Mouse (Mus musculus): ENCODE data around the gene Upf3b.
"Not testable (repeated sequence)": the region's sequence is repeated elsewhere in the genome, so short reads cannot be mapped to it uniquely, and the experiment has no call there.

Gene Upf3b

DNA sequence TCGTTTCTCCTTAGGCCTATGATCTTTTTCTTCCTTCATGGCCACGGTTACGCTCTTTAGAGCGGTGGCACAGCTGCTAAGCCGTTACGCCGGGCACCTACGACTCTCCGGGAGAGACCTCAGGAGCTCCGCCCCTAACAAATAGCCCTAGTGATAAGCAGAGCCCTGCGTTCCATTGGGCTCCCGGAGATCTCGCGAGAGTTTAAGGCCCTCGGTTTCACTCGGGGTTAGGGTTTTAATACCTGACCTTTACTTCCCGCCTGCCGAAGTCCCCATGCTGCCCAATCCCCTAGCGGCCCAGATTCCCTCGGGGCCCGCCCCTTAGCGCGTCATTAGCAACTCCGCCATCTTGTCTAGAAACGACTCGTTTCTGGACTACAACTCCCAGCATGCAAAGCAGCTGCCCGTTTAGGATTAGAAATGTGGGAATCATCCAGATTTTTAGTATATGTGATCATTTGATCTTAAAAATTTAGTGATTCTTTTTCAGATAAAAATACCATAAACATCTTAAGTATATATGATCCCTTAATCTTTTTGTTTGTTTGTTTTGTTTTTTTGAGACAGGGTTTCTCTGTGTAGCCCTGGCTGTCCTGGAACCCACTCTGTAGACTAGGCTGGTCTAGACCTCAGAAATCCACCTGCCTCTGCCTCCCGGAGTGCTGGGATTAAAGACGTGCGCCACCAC, at the start of gene Upf3b:
TSS of gene Upf3b (minus strand) at position 130 of the 688 bp plus-strand sequence.
- DNase-seq: peak; percentile 92 to 95

DNA sequence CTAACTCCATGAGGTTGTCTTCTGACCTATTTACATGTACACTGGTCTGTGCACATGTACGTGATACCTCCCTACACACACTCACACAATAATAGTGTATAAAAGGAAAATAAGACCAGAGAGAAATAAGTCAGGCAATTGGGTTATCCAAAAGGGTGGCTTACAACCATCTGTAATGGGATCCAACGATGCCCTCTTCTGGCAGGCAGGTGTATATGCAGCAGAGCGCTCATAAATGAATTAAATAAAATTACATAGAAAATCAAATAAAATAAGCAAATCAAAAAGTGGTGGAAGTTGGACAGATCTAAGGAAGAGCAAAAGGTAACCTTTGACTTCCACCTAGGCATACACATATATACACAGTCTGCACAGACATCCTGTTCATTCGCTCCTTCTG, 47.7 kb upstream of the Upf3b start:
- peak in 1 of 2 experiments; percentile 7 for DNase-seq

DNA sequence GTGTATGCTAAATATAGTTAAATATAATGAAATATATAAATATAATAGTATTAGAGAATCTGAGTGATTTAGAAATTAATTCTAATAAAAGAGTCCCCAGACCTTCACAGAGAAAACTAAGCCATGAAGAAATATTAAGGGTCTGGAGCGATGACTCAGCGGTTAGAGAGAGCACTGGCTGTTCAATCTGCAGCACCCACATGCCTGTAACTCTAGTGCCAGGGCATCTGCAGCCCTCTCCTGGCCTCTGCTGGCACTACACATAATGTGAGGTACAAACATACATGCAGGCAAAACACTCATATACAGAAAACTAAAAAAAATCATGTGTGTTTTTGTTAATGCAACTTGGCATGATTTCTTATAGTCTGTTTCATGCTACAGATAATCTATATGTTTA, 34.8 kb upstream of the Upf3b start:
- peak; percentile 5 to 36 for DNase-seq

DNA sequence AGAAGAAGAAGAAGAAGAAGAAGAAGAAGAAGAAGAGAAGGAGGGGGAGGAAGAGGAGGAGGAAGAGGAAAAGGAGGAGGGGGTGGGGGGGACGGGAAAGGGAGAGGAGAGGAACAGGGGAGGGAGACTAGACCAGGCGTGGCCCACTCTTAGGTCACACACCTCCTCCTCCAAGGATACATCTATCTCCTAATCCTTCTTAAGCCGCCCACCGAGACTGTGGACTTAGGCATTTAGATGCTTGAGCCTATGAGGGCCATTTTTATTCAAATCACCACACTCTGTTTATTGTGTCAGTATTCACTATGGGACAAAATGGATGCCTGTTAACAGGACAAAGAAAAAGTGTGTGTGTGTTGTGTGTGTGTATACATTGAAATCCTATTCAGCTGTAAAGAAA, 34.4 kb upstream of the Upf3b start:
- DNase-seq: not testable (repeated sequence)

DNA sequence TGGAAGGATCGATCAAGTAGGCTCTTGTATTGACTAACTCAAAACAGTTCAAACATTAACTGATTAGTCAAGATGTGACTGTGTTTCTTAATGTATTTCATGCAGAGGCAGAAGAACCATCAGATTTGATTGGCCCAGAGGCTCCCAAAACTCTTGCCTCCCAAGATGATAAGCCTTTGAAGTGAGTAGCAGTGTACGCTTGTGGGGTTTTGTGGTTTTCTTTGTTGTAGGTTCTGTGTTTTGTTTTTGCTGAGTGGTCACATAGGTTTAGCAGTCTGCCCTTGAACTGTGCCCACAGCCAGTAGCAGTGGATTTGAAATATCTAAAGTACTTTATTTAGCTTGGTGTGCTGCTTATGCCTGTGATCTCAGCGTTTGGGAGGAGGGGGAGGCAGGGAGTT, 31.6 kb upstream of the Upf3b start:
- DNase-seq: no peak

DNA sequence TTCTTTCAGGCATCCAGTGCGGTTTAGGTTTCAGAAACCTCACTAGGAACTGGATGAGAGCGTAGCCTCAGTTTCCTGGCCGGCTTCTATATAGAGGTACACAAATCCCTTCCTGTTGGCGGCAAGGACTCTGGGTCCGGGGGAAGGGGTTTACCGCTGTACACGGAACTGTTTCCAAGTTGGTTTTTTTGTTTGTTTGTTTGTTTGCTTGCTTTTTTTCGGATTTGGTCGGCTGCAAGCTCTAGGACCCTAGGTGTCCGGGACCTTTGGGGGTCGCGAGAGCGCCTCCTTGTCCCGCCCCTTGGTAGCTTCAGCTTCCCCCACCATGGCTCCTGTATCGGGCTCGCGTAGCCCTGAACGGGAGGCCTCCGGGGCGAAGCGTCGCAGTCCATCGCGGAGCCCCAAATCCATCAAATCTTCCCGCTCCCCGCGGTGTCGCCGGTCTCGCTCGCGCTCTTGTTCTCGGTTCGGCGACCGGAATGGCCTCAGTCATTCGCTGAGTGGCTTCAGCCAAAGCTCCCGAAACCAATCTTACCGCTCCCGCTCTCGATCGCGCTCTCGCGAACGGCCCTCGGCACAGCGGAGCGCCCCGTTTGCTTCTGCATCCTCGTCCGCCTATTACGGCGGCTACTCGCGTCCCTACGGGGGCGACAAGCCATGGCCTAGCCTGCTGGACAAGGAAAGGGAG, 16.7 kb upstream of the Upf3b start, which contains the start of gene Nkap:
TSS of gene Nkap (plus strand) at position 125 of the 688 bp plus-strand sequence.
- DNase-seq: peak; percentile 75 to 84

DNA sequence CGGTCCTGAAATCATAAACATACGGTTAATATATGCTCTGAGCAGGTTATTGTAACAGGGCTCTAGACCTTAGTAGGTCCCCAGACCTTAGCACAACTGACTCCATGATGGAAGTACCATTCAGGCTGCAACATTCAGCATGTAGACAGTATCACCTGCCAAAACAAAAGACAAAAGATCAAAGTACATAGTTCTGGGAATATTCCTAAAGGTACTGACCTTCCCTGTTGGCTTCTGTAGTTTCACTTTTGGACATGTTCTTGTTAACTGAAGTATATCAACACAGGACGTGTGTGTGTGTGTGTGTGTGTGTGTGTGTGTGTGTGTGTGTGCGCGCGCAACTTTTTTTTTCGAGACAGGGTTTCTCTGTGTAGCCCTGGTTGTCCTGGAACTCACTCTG, 15.4 kb upstream of the Upf3b start:
- no peak for DNase-seq

DNA sequence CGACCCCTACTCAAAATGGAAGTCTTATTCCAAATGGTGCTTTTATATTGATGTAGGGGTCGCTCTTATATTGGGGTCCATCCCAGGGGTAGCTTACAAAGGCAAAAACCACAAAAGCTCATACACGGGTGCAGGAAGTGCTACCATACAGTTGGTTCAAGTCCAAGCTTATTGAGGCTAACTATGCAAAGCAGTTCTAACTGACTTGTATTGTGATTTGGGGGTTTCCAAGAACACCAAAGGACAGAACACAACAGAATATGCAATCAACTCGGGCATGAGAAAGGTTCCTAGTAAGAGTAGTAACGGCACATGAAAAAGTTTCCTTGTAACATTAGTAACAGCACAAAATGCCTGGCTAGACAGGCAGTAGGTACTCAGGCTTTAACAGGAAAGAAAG, 10.1 kb upstream of the Upf3b start:
- DNase-seq: no peak

DNA sequence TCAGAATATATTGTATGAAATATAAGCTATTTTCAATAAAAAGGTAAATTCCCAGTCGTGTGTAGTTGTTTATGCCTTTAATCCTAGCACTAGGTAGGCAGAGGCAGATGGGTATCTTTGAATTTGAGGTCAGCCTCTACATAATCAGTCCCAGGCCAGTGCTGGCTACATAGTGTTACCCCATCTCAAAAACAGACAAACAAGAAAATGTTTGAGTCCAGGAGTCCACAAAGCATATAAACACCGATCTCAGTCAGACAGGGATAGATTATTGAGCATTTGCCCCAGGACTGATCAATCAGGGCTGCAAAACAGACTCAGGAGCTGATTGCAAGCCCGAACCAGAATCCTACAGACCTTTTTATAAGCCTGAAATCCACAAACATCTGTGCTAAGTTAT, 9.5 kb upstream of the Upf3b start:
- DNase-seq: no peak

DNA sequence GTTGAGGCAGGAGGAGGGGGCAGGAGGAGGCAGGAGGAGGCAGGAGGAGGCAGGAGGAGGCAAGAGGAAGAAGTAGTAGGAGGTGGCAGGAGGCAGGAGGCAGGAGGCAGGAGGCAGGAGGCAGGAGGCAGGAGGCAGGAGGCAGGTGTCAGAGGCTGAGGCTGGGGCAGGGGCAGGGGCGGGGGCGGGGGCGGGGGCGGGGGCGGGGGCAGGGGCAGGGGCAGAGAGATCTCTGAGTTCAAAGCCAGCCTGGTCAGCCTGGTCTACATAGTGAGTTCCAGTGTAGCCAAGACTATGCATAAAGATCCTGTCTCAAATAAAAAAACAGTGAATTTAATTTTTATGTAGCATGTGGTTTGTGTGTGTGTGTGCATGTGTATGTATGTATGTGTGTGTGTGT, 7.0 kb upstream of the Upf3b start:
- no peak for DNase-seq

DNA sequence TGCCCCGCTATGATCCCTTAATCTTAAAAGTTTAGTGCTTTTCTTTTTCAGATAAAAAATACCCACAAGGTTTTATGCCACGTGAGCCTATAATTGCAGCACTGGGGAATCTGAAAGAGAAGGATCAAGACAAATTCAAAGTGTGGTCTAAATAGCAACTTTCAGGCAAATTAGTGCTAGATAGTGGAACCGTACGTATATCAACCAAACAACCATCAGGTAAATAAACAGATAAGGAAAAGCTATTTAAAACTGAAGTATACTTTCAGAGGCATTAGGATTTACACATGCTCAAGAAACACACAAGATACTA, 715 bp upstream of the Upf3b start:
- no peak for DNase-seq

DNA sequence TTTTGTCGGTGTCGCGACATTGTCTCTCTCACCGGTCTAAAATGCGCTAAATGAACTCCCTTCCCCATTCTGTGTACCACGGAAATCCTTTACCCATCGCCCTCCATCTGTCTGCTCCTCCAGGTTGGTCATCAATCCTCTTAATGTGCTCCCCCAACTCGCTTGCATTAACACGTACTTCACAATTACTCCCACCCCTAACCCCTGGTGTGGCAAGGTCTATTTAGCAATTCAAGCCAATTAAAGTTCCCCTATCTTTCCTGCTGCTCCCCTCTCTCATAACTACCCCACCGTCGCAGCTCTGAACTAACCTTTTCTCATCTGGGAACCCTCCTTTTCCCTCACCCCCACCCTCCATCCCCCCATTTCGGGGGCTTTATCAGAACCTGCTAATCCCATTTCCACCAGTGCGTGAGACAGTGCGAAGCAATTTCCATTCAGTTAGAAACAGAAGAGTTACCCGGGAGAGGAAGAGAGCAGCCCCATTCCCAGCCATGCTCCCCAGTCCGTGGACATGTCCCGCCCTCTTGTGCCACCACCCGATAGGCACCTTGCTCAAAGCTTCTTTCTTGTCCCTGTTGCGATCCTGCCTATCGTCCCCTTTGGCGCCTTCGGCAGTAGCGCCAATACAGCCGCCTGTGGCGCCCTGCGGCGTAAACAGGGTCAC, 463 bp downstream of the Upf3b start:
- no peak for DNase-seq

DNA sequence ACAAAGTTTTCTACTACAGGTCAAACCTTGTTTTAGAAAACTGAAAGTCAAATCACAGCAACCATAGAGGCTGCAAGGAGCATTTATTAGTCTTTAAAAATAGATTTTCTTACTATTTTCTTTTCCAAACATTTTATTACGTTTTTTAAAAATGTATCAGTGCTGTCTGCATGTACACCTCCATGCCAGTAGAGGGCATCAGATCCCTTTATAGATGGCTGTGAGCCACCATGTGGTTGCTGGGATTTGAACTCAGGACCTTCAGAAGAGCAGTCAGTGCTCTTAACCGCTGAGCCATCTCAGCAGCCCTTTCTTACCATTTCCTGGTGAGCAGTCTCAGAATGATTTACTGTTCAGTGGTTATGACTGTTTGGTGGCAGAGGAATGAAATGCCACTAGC, 6.3 kb downstream of the Upf3b start:
- DNase-seq: no peak

DNA sequence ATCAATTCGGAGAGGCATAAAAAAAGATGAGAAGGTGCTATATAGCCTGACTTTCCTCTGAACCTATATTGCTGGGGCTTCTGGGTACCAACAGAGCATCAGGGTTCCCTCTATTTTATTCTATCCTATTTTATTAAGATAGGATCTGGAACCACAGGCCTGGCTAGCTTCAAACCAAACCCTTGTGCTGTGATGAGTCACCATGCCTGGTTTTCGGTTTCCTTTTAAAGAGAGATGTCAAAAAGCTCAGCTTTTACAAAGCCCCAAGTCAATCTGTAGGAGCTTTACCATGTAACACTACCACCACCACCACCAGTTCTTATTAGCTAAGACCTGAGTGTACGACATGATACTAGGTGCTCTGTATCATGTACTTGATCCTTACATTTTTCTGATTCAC, 11.4 kb downstream of the Upf3b start:
- no peak for DNase-seq

DNA sequence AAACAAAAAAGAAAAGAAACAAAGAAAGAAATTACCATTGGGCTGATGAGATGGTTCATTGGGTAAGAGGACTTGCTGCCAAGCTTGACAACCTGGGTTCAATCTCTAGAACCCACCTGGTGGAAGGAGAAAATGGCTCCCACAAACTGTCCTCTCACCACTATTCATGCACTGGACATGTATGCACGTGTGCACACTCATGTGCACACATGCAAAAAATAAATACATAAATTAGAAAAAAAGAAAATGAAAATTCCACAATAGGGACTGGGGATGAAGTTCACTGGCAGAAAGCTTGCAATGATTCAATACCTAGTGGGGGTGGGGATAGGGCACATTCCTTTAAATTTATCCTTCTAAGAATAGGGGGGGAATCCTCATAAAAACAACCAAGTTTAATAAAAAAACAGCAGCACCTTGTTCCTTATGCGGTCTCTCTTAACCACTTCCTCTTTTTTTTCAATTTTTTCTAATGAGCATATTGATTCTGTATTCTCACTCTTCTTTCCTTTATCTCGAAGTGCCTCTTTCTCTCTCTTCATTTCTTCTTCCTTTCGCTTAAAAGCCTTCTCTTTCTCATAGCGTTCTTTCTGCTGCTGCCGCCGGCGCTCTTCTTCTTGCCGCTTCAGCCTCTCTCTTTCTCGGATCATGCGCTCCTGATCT, 14.9 kb downstream of the Upf3b start:
- no peak for DNase-seq

DNA sequence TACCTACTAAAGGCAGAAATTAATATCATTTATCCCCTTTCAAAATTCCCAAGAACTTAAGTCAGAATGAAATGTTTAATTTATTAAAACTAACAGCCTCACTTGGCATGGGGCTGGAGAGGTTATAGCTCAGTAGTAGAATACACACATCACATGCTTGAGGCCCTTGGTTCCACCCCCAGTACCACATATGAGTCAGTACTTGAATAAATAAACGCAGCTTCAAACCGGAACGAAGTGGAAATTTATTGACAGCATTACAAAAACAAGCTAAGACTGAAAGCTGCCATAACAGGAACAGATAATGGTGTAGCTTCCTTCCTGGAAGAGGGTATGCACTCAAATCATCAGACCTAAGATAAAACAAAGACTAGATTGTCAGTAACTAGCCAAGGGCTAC, 18.7 kb downstream of the Upf3b start:
- DNase-seq: no peak

DNA sequence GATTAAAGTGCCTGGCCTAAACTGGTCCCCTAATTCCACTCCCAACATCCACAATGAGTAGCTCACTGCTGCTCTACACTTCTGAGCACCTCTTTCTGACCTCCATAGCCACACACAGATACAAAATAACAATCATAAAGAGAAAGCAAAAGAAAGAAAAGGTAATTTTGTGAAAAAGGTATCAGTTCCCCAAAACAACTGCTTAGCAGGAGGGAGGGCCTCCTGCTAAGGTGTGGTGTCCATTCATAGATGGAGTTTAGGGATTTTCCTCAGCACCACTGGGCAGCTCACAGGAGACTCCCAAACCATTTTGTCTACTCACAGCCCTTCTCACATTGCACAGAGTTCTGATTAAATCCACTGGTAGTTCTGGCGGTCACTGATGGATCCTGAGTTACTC, 21.3 kb downstream of the Upf3b start:
- no peak for DNase-seq

DNA sequence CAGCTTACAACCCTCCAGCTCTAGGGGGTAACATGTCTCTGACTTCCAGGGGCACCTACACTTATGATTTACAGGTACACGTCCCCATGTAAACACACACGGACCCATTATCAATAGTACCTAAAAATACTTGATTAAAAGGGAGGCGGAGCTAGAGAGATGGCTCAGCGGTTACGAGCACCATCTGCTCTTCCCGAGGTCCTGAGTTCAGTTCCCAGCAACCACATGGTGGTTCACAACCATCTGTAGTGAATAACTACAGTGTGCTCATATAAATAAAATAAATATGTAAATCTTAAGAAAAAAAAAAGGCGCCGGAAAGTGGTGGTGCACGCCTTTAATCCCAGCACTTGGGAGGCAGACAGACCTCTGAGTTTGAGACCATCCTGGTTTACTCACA, 24.5 kb downstream of the Upf3b start:
- DNase-seq: no peak

DNA sequence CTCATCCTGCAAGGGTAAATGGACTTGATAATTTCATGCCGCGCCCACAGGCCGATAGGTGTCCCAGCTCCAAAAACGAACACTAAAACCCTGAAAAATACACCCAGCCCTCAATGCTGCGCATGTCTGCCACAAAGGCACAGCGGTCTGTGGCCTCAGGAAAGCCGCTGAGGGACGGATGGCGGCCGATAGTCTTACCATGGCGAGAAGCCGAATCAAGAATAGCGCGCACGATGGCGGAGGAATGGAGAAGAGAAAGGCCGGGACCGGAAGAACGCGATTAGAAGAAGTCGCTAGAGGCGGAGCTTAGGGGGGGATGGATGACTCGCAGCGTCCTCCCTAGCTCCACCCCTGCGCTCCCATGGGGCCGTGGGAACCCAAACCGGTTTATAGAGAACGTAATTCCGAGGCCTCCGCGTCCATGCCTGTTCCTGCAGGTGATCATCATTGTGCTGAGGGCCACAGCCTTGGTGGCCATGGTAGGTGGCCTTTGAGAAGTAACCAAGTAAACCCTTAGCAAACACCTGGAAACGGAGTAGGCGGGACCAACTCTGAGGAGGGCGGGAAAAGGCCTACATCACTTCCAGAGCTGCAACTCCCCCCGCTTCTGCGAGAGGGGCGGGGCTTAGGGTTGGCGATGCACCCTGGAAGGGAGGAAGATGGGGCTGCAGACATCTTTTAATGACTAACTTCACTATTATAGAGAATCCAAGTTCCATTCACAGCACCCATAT, 25.0 kb downstream of the Upf3b start, which contains the start of gene Rpl39:
TSS of gene Rpl39 (minus strand) at position 476 of the 734 bp plus-strand sequence.
- DNase-seq: peak; percentile 90 to 93

DNA sequence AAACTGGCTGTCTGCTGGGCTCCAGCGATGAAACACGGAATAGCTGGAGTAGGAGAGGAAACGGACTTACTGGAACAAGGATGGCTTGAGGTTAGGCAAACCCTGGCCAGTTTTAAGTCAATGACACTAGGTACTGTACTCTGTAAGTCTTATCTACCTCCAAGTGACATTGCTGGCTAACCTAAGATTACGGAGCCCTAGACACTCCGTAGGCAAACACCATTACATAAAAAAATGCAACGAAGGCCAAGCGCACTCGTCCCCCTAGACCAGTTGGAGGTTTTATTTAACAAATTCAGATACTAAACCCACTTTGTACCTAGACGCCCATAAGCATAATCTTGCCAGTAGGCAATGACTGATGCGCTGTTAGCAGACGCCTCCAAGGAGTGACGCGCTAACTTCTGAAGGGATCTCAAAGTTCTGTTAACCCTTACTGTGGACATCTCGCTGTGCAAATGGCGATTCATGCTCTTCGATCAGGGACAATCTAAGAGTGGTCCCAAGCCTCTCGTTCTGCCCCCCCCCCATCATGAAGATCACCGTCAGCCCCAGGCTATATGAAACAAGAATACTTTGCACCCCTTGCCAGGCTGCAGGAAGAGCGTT, 25.7 kb downstream of the Upf3b start:
- peak; percentile 13 to 24 for DNase-seq

DNA sequence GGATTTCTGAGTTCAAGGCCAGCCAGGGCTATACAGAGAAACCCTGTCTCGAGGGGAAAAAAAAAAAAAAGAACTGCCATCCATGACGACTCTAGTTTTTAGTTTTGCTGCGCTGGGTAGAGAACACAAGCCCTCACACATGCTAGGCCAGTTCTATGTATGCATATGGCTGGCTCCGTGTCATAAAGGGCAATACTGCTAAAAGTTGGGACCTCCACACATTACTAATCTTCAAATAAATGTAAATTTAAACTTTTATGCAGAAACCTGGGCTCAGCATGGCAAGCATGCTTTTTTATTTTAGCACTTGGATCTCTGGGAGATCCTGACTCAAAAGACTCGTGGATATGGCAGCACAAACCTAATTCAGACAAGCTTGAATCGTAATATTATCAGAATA, 28.9 kb downstream of the Upf3b start:
- no peak for DNase-seq

DNA sequence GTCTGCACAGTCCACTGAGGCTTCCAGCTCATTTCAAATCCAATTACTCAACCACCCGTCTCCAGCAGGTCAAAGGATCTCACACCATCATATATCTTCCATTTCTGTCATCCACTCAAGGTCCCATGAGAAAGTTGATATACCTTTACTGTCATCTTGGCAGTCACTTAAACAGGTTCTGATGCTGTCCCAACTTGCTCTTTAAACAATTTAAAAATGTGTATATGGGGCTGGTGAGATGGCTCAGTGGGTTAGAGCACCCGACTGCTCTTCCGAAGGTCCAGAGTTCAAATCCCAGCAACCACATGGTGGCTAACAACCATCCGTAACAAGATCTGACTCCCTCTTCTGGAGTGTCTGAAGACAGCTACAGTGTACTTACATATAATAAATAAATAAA, 29.8 kb downstream of the Upf3b start:
- not testable (repeated sequence) for DNase-seq

Data from cerebellum, postnatal 10 days (tissue).